Mouse (Mus musculus) hematopoietic multipotent progenitor cell, adult 10-12 weeks (in vitro differentiated cells): ENCODE data around the gene Pkd2. TPM values are rescaled to one million over a fixed set of nuclear protein-coding genes. Genes with fewer than 3 reads are reported as not detected.

Source experiments
- polyA plus RNA-seq: library from polyadenylated mRNA; stranded (reverse); fragments of >175 nt; gene quantifications from 2 replicates; pipeline ENCODE4 v1.2.3, GENCODE M21; 2012; ENCODE audit warnings: low replicate concordance

The Pkd2 gene
- polyA plus RNA-seq = 1.00 and 2.9 TPM in 2 replicates

GRCm38 (mm10) chr5:104458832-104459705, at the start of gene Pkd2:
Gene Pkd2, plus strand, starts transcription at chr5:104459450.

DNA sequence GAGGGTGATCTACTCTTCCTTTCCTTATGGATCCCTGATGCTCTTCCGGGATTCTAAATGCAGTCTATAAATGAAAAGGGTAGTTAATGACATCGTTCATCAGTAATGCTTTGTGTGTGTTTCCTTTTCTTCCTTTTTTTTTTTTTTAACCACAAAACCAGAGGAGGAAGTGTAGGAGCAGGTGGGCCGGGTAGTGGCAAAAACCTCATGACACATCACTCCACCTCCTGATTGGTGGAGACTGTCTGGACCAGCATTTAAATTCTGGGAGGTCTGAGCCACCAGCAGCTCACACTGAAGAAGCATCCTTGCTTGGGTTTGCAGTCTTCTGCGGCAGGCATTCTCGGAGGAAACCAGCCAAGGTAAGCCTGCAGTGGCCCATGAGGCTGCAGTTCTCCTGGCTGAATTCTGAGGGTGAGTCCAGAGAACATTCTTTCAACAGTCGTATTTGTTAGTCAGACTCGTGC, 24.4 kb upstream of the Pkd2 start, which contains the start of gene Spp1:
Gene Spp1 (plus strand): TSS at position 284 of the 467 bp plus-strand sequence.

GRCm38 (mm10) chr5:104508195-104508891, 49.1 kb downstream of the Pkd2 start, which contains the start of gene BC005561:
Gene BC005561, plus strand, starts transcription at chr5:104508352.

Other genes with a start within 250 kb of the Pkd2 start
- not detected in 2 replicates for gene Ibsp, start 160.3 kb upstream of the Pkd2 start, polyA plus RNA-seq
- gene Mepe, start 134.1 kb upstream of the Pkd2 start, polyA plus RNA-seq = not detected in 2 replicates
- 0.08 TPM in 1 of 2 replicates, not detected in the other for gene Spp1, start 24.3 kb upstream of the Pkd2 start, polyA plus RNA-seq
- gene BC005561, start 48.9 kb downstream of the Pkd2 start, polyA plus RNA-seq = 1.3 and 1.5 TPM in 2 replicates